Mouse (Mus musculus) embryonic facial prominence, embryonic 11.5 days (tissue): ENCODE measurements around the gene Foxp4. TPM values are rescaled to one million over a fixed set of nuclear protein-coding genes. Genes with fewer than 3 reads are reported as not detected.
"Not testable (repeated sequence)": the region's sequence is repeated elsewhere in the genome, so short reads cannot be mapped to it uniquely, and the experiment has no call there.

Experiments
- ATAC-seq: fragments of 200-750 bp; cut with Nextera tagmentation; replicated peaks from 2 replicates; pipeline ENCODE4 v1.8.0; 2017; ENCODE audit warnings: low read depth; ENCODE audit not compliant: insufficient number of reproducible peaks, low FRiP score, low TSS enrichment
- DNase-seq: peaks from one replicate; pipeline ENCODE4 v3.0.0-alpha.2; 2015; ENCODE audit warnings: low spot score
- H3K27ac ChIP-seq: fragments of 300-500 bp; sonication (generic); replicated peaks from 2 replicates; pipeline ENCODE4 v1.5.1; 2014; ENCODE audit warnings: mild to moderate bottlenecking, low read depth, low read length, control low read depth
- H3K27me3 ChIP-seq: fragments of 300-500 bp; sonication (generic); 2 replicates; pipeline ENCODE4 v1.6.1; 2014; ENCODE audit warnings: mild to moderate bottlenecking, low read length, moderate library complexity, mixed read lengths; ENCODE audit not compliant: control insufficient read depth, insufficient read depth
- H3K36me3 ChIP-seq: fragments of 300-500 bp; sonication (generic); replicated peaks from 2 replicates; pipeline ENCODE4 v1.6.1; 2014; ENCODE audit warnings: low read depth, mild to moderate bottlenecking, low read length, moderate library complexity, mixed read lengths; ENCODE audit not compliant: control insufficient read depth, insufficient read depth
- H3K4me1 ChIP-seq: fragments of 300-500 bp; sonication (generic); 2 replicates; pipeline ENCODE4 v1.6.1; 2014; ENCODE audit warnings: low read length, mixed read lengths; ENCODE audit not compliant: control insufficient read depth, insufficient read depth
- H3K4me2 ChIP-seq: fragments of 300-500 bp; sonication (generic); 2 replicates; pipeline ENCODE4 v1.6.1; 2014; ENCODE audit warnings: low read depth, mild to moderate bottlenecking, control low read depth, low read length, moderate library complexity
- H3K4me3 ChIP-seq: fragments of 300-500 bp; sonication (generic); 2 replicates; pipeline ENCODE4 v1.5.1; 2014; ENCODE audit warnings: low read depth, low read length, control low read depth
- H3K9ac ChIP-seq: fragments of 300-500 bp; sonication (generic); replicated peaks from 2 replicates; pipeline ENCODE4 v1.6.1; 2014; ENCODE audit warnings: mild to moderate bottlenecking, control low read depth, low read length
- H3K9me3 ChIP-seq: fragments of 300-500 bp; sonication (generic); replicated peaks from 2 replicates; pipeline ENCODE4 v1.6.1; 2016; ENCODE audit warnings: mild to moderate bottlenecking, low read length, inconsistent platforms, mixed read lengths; ENCODE audit not compliant: control insufficient read depth
- WGBS: fragments of 180-500 bp; shearing (Covaris S2); extraction: QIAGEN DNeasy Blood & Tissue Kit; methylation state at CpG from one replicate; pipeline ENCODE4 v1.1.7; 2014; 5-methylcytosine and 5-hydroxymethylcytosine counted together
- polyA plus RNA-seq: library from polyadenylated mRNA; unstranded; fragments of >200 nt; fragmentation: Nextera tagmentation; extraction: Ambion mirVana; gene quantifications from 2 replicates; pipeline ENCODE4 v1.2.1, GENCODE M21; 2014

The Foxp4 gene
- polyA plus RNA-seq, 1 experiment from 2014 or later = 29.0 TPM

DNA sequence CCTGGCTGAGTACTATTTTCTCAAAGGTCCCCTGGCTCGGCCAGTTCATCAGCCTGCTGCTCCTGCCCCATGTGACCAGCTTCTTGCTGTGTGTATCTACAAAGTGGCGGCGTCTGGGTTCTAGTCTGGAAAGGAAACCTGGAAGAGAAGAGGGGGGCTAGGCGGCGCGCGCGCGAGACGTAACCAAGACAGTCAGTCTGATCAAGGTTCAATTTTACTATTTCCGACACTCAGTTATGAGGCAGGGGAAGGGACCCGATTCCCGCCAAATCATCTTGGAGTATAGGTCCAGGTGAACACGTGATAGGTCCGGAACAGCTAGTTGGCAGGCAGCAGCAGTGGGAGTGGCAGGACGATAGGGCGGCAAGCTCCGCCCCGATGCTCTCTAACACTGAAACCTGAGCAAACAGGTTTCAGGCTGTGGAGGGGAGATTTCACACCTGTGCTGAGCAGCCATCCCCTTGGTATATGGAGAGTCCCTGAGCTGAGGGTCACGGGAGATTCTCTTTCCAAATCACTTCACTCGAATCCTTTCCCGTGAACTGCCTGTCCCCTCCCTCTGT is 72.6 kb downstream of the Foxp4 start:
- not testable (repeated sequence) for H3K4me3 ChIP-seq, H3K9me3 ChIP-seq, H3K27me3 ChIP-seq, H3K9ac ChIP-seq, H3K4me1 ChIP-seq, H3K27ac ChIP-seq, H3K36me3 ChIP-seq
- H3K4me2 ChIP-seq = peak overlapping the region; percentile 21
- WGBS = 12% methylated on average over 22 of the region's 22 CpGs
- ATAC-seq (peak; percentile 40; the same call in 1 of the 2 replicates), DNase-seq (peak; percentile 44)

DNA sequence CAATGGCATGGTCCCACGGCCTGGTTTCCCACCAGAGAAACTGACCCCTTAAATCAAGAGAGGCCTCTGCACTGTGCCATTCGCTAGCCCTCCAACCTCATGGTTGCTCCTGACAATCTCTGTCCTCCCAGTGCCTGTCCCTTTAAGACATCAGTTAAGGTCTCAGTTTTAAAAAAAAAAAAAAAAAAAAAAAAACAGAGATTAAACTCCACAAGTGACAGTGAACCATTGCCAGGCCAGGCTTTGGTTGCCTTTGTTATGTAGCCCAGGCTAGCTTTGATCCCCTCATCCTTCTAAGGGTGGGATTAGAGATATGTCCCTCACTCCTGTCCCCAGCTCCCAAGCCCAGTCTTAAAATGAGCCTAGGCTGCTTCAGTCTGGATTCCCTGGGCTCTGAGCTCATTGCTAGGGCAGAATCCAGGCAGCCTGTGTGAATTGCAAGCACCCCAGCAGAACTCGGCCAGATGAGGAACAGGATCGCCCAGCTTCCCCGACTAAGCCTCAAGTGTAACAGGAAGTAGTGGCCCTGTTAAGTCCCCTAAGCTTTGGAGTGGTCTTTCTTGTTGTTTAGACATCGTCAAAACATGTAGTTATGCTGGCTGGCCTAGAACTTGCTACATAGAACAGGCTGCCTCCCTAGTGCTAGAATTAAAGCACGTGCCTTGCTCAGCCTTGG is 73.7 kb downstream of the Foxp4 start:
- WGBS = 82% methylated on average over 7 of the region's 7 CpGs
- Histone ChIP-seq H3K9ac (no peak overlapping the region), H3K4me3 (no peak overlapping the region), H3K4me2 (no peak overlapping the region), H3K36me3 (no peaks in the 10 kb centered on the region), H3K27ac (no peak overlapping the region), H3K4me1 (no peaks in the 10 kb centered on the region), H3K27me3 (no peaks in the 10 kb centered on the region), H3K9me3 (no peaks in the 10 kb centered on the region)
- ATAC-seq (no peak), DNase-seq (no peak)

DNA sequence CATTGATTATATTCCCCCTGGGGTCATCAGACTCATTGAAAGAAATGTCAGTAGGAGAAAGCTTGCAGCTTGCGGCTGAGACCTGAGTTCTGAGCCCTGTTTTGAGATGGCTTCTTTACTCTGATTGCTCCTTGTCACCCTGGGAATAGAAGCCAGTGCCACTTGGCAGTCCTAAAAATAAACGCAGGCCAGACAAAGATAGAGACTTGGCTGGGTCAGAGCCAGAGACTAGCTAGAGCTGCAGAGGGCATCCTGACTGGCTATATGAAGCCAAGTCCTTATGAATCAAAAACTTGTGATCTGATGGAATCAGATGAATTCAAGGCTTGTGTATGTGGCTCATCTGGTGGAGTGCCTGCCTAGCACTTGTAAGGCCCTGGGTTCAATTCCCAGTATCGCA is 74.4 kb downstream of the Foxp4 start:
- no peak for DNase-seq
- no peak overlapping the region for H3K4me3 ChIP-seq
- no peak overlapping the region for H3K9ac ChIP-seq
- WGBS = 84% methylated on average over 3 of the region's 3 CpGs
- no peaks in the 10 kb centered on the region for H3K4me1 ChIP-seq
- no peak for ATAC-seq
- H3K27me3 ChIP-seq = no peaks in the 10 kb centered on the region
- no peak overlapping the region for H3K27ac ChIP-seq
- no peaks in the 10 kb centered on the region for H3K36me3 ChIP-seq
- H3K4me2 ChIP-seq = no peak overlapping the region
- no peaks in the 10 kb centered on the region for H3K9me3 ChIP-seq

DNA sequence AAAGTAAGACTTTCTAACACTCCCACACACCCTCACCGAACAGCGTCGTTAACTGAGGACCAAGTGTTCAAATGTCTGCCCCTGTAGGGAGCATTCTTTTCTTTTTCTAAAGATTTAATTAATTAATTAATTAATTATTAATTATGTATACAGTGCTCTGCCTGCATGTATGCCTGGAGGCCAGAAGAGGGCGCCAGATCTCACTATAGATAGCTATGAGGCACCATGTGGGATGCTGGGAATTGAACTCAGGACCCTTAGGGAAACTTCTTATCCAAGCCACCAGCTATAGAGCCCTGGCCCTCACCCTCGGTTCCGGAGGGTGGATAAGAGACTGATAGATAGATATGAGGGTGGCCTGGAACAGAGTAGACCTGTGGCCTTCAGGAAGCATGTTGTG is 76.5 kb downstream of the Foxp4 start:
- no peak overlapping the region for H3K9ac ChIP-seq
- no peak overlapping the region for H3K27ac ChIP-seq
- H3K4me3 ChIP-seq = no peak overlapping the region
- no peaks in the 10 kb centered on the region for H3K36me3 ChIP-seq
- no peaks in the 10 kb centered on the region for H3K27me3 ChIP-seq
- H3K4me2 ChIP-seq = no peak overlapping the region
- H3K9me3 ChIP-seq = no peaks in the 10 kb centered on the region
- no peak for DNase-seq
- no peaks in the 10 kb centered on the region for H3K4me1 ChIP-seq
- ATAC-seq = no peak
- WGBS = 90% methylated on average over 6 of the region's 6 CpGs

DNA sequence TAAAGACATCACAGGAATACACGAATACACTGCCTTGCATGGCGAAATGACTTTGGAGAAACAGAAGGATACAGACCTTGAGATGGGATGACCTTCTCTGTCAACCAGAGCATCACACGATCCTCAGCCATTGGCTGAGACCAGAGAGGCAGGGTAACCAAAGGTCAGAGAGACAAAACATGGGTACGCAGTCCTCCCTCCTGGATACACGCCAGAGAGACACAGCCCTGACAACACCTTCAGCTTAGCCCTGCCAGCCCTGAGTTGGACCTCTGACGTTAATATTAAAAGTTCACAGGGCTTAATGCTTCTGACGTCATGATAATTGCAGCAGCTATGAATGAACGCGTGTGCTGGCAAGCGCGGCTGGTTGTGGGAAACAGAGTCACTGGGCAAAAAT is 78.8 kb downstream of the Foxp4 start:
- ATAC-seq (no peak), DNase-seq (no peak)
- WGBS = 82% methylated on average over 11 of the region's 11 CpGs
- Histone ChIP-seq H3K27ac (no peak overlapping the region), H3K4me3 (no peak overlapping the region), H3K9ac (no peak overlapping the region), H3K4me1 (no peaks in the 10 kb centered on the region), H3K36me3 (no peaks in the 10 kb centered on the region), H3K9me3 (no peaks in the 10 kb centered on the region), H3K27me3 (no peaks in the 10 kb centered on the region), H3K4me2 (no peak overlapping the region)

DNA sequence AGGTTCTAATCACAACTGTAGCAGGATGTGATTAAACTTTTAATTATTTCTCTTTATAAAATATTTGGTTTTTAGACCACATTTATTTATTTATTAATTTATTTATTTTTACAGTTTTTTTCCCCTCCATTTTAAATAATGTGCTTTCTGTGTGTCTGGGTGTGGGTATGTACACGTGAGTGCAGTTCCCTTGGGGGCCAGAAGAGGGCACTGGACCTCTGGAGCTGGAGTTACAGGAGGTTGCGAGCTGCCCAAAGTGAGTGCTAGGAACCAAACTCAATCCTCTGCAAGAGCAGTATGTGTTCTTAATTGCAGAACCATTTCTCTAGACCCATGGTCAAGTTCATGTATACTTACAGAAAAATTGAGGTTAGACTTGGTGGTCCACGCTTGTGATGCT is 81.0 kb downstream of the Foxp4 start:
- no peaks in the 10 kb centered on the region for H3K27me3 ChIP-seq
- no peak overlapping the region for H3K4me3 ChIP-seq
- H3K27ac ChIP-seq = no peak overlapping the region
- DNase-seq = no peak
- no peaks in the 10 kb centered on the region for H3K36me3 ChIP-seq
- no peaks in the 10 kb centered on the region for H3K4me1 ChIP-seq
- no peaks in the 10 kb centered on the region for H3K9me3 ChIP-seq
- ATAC-seq = no peak
- WGBS = 90% methylated on average over 3 of the region's 3 CpGs
- H3K9ac ChIP-seq = no peak overlapping the region
- H3K4me2 ChIP-seq = no peak overlapping the region

DNA sequence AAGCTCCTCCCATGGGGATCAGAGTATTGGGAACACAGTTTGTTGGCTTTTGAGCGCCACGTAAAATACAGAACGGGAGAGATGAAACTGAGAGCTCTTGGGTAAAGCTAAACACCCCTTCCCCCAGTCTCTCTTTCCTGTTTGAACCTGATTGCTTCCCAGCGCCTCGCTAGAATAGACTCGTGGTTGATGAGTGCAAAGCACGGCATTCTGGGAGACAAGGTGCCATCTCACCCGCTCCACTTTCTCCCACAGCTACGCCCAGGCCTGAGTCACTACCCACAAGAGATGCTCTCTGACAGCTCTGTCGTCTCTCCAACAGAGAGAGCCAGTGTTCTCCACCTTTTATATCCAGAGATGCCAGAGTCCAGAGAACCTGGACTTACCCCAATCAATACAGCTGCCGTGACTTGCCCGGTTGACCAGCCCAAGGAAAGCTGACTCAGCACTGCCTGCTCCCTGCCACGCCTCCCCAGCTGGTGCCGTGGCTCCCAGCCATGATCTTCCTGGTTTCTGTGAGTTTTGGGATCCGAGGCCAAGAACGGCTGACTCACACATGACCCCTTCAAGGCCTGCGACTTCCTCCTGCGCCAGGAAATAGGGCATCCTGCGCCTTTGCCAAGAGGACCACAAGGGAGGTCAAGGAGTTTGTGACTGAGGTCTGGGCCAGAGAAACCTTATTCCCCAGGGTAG is 82.4 kb downstream of the Foxp4 start:
- H3K4me1 ChIP-seq = no peaks in the 10 kb centered on the region
- H3K4me3 ChIP-seq = no peak overlapping the region
- 76% methylated on average over 19 of the region's 19 CpGs for WGBS

DNA sequence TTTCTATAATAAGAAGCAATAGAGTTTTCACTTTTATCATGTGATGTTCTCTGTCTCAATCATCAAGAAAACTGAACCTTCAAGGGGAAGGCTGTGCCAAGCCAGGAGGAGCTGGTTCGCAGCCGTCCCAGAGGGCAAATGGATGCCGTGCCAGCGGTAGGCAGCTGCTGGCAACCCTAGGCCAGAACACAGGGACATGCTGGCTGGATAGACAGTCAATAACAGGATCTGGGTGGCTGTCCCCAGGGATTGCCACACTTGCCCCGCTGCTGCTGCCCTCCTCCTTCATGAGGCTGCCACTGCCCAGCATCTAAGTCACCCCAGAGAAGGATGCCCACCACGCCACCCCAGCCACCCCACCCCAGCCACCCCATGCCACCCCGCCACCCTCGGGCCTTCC is 82.9 kb downstream of the Foxp4 start:
- no peak overlapping the region for H3K4me2 ChIP-seq
- H3K36me3 ChIP-seq = no peaks in the 10 kb centered on the region
- H3K4me3 ChIP-seq = no peak overlapping the region
- H3K9ac ChIP-seq = no peak overlapping the region
- no peak overlapping the region for H3K27ac ChIP-seq
- WGBS = 92% methylated on average over 8 of the region's 8 CpGs
- no peaks in the 10 kb centered on the region for H3K27me3 ChIP-seq
- ATAC-seq (no peak), DNase-seq (no peak)
- H3K4me1 ChIP-seq = no peaks in the 10 kb centered on the region
- H3K9me3 ChIP-seq = no peaks in the 10 kb centered on the region

More for the DNA sequence above, 82.4 kb downstream of the Foxp4 start:
- H3K27ac ChIP-seq = no peak overlapping the region
- H3K9me3 ChIP-seq = no peaks in the 10 kb centered on the region
- no peak overlapping the region for H3K9ac ChIP-seq
- no peaks in the 10 kb centered on the region for H3K36me3 ChIP-seq
- ATAC-seq (no peak), DNase-seq (no peak)
- H3K27me3 ChIP-seq = no peaks in the 10 kb centered on the region
- H3K4me2 ChIP-seq = no peak overlapping the region
